Mouse (Mus musculus) hindbrain, embryonic 15.5 days (tissue): ENCODE measurements around the gene Fgr. TPM values are rescaled to one million over a fixed set of nuclear protein-coding genes. Genes with fewer than 3 reads are reported as not detected.

ENCODE experiments used
- ATAC-seq: fragments of 200-750 bp; cut with Nextera tagmentation; 2 replicates; pipeline ENCODE4 v1.8.0; 2017; ENCODE audit warnings: low read depth, moderate number of reproducible peaks, moderate TSS enrichment; ENCODE audit not compliant: low FRiP score
- H3K27ac ChIP-seq: fragments of 300-500 bp; sonication (generic); replicated peaks from 2 replicates; pipeline ENCODE4 v1.5.1; 2015; ENCODE audit warnings: mild to moderate bottlenecking, inconsistent platforms
- H3K27me3 ChIP-seq: fragments of 300-500 bp; sonication (generic); 2 replicates; pipeline ENCODE4 v1.6.1; 2015; ENCODE audit warnings: control low read depth, inconsistent platforms
- H3K36me3 ChIP-seq: fragments of 300-500 bp; sonication (generic); 2 replicates; pipeline ENCODE4 v1.6.1; 2015; ENCODE audit warnings: control low read depth, inconsistent platforms
- H3K4me1 ChIP-seq: fragments of 300-500 bp; sonication (generic); replicated peaks from 2 replicates; pipeline ENCODE4 v1.6.1; 2015; ENCODE audit warnings: control low read depth, inconsistent platforms
- H3K4me2 ChIP-seq: fragments of 300-500 bp; sonication (generic); 2 replicates; pipeline ENCODE4 v1.6.1; 2015; ENCODE audit warnings: moderate library complexity, mild to moderate bottlenecking, inconsistent platforms
- H3K4me3 ChIP-seq: fragments of 300-500 bp; sonication (generic); 2 replicates; pipeline ENCODE4 v1.5.1; 2015; ENCODE audit warnings: mild to moderate bottlenecking, inconsistent platforms
- H3K9ac ChIP-seq: fragments of 300-500 bp; sonication (generic); 2 replicates; pipeline ENCODE4 v1.6.1; 2015; ENCODE audit warnings: inconsistent platforms
- H3K9me3 ChIP-seq: fragments of 300-500 bp; sonication (generic); 2 replicates; pipeline ENCODE4 v1.6.1; 2016; ENCODE audit warnings: control low read depth, inconsistent platforms
- WGBS: fragments of 180-500 bp; shearing (Covaris S2); methylation state at CpG from one replicate; pipeline ENCODE4 v1.1.7; 2015; 5-methylcytosine and 5-hydroxymethylcytosine counted together
- polyA plus RNA-seq: library from polyadenylated mRNA; unstranded; fragments of >200 nt; fragmentation: Nextera tagmentation; extraction: Ambion mirVana; gene quantifications from 2 replicates; pipeline ENCODE4 v1.2.1, GENCODE M21; 2015

Fgr gene
- polyA plus RNA-seq, 1 experiment from 2014 or later, result 0.21 TPM

GRCm38 (mm10) chr4:132945261-132946046 lies 28.4 kb upstream of the Fgr start:
- H3K36me3 ChIP-seq, result no peaks in the 10 kb centered on the region
- H3K4me1 ChIP-seq, result peaks cover 19% of the 10 kb centered on the region
- H3K4me3 ChIP-seq, result no peak overlapping the region
- ATAC-seq, result peak; percentile 83
- H3K9me3 ChIP-seq, result no peaks in the 10 kb centered on the region
- H3K27me3 ChIP-seq, result peaks cover 5% of the 10 kb centered on the region; the same call in 1 of the 2 replicates
- peak overlapping the region; percentile 66 for H3K27ac ChIP-seq
- 0 out of 2 replicates have a peak overlapping the region, but pooled peaks have one; percentile 7 for H3K9ac ChIP-seq
- WGBS, result 10% methylated on average over 15 of the region's 15 CpGs
- peak overlapping the region; percentile 45 for H3K4me2 ChIP-seq

- Histone ChIP-seq H3K9me3 (no peaks in the 10 kb centered on the region), H3K4me2 (peak overlapping the region; percentile 45), H3K4me3 (no peak overlapping the region), H3K9ac (0 out of 2 replicates have a peak overlapping the region, but pooled peaks have one; percentile 7), H3K27ac (peak overlapping the region; percentile 66), H3K36me3 (no peaks in the 10 kb centered on the region), H3K27me3 (peaks cover 5% of the 10 kb centered on the region; the same call in 1 of the 2 replicates), H3K4me1 (peaks cover 19% of the 10 kb centered on the region)
- 16% methylated on average over 27 of the region's 27 CpGs for WGBS
- peak; percentile 44; the same call in 1 of the 2 replicates for ATAC-seq
These were observed 27.6 kb upstream of the Fgr start for GRCm38 (mm10) chr4:132946047-132947001.

DNA sequence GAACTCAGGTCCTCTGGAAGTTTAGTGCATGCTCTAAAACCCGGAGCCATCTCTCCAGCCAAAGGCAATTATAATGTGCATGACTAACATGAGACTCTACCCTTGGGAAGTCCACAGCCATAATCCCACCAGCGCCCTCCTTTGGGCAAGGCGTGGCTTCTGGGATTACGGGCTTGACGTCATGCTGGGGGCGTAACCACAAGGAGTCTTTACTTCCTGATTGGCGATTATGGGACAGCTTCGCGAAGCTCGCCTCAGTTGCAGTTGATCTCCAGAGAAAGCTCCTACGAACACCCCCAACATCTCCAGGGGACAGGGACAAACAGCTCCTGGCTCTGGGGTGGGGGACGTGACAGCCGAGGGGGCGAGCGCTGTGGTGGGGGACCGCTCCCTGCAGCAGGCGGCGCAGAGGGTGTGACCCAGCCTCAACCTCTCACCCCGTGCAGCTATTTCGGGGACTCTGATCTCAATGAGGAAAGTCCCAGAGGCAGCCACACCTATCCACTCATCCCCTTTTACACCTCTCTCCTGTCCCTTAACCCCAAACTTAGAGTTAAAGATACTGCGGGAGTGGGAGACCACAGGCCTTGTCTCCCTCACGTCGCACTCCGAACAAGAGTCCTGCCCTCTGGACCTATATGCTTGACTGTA lies 23.9 kb upstream of the Fgr start:
- ATAC-seq, result no peak
- no peaks in the 10 kb centered on the region for H3K36me3 ChIP-seq
- H3K9ac ChIP-seq, result no peak overlapping the region
- H3K27ac ChIP-seq, result no peak overlapping the region
- H3K4me3 ChIP-seq, result no peak overlapping the region
- H3K4me2 ChIP-seq, result peak overlapping the region; percentile 21; the same call in 1 of the 2 replicates
- H3K27me3 ChIP-seq, result peaks cover 5% of the 10 kb centered on the region; the same call in 1 of the 2 replicates
- H3K9me3 ChIP-seq, result no peaks in the 10 kb centered on the region
- WGBS, result 27% methylated on average over 24 of the region's 24 CpGs
- peaks cover 19% of the 10 kb centered on the region for H3K4me1 ChIP-seq

DNA sequence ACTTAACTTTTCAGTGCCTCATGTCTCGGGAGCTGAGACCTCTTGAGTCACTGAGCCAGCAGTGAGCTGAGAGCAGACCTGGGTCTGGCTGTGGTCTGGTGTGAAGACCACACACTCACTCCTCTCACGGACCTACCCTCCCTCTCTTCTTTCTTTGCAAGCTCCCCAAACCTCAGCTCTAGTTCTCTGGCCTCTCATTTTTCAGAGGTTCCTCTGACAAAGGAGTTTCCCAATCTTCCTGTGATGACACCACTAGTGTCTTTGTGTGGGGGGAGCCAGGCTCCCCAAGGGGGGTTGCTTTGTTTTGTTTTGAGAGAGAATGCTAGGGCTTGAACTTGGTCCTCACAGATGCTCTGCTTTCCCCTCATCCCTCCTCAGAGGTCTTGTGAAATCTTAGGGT lies 22.9 kb upstream of the Fgr start:
- WGBS, result 58% methylated on average over 2 of the region's 2 CpGs

GRCm38 (mm10) chr4:132954530-132955394 lies 19.1 kb upstream of the Fgr start:
- no peaks in the 10 kb centered on the region for H3K9me3 ChIP-seq
- H3K4me1 ChIP-seq, result peaks cover 16% of the 10 kb centered on the region
- H3K4me2 ChIP-seq, result no peak overlapping the region
- no peak overlapping the region for H3K9ac ChIP-seq
- WGBS, result 69% methylated on average over 7 of the region's 7 CpGs
- H3K27ac ChIP-seq, result no peak overlapping the region
- H3K27me3 ChIP-seq, result peaks cover 3% of the 10 kb centered on the region; the same call in 1 of the 2 replicates
- no peak for ATAC-seq
- H3K4me3 ChIP-seq, result no peak overlapping the region
- no peaks in the 10 kb centered on the region for H3K36me3 ChIP-seq

More for the DNA sequence above, 22.9 kb upstream of the Fgr start:
- Histone ChIP-seq H3K36me3 (no peaks in the 10 kb centered on the region), H3K4me2 (no peak overlapping the region), H3K27me3 (peaks cover 5% of the 10 kb centered on the region; the same call in 1 of the 2 replicates), H3K4me3 (no peak overlapping the region), H3K4me1 (peaks cover 15% of the 10 kb centered on the region), H3K27ac (no peak overlapping the region), H3K9ac (no peak overlapping the region), H3K9me3 (no peaks in the 10 kb centered on the region)
- no peak for ATAC-seq

- Histone ChIP-seq H3K4me1 (peaks cover 18% of the 10 kb centered on the region), H3K9me3 (no peaks in the 10 kb centered on the region), H3K27ac (no peak overlapping the region), H3K36me3 (no peaks in the 10 kb centered on the region), H3K9ac (no peak overlapping the region), H3K27me3 (no peaks in the 10 kb centered on the region), H3K4me2 (no peak overlapping the region), H3K4me3 (no peak overlapping the region)
- WGBS, result 41% methylated on average over 2 of the region's 2 CpGs
- ATAC-seq, result no peak
These were observed 18.5 kb upstream of the Fgr start for GRCm38 (mm10) chr4:132955395-132955791.

GRCm38 (mm10) chr4:132958741-132959678 lies 14.9 kb upstream of the Fgr start:
- WGBS, result 7% methylated on average over 10 of the region's 10 CpGs

DNA sequence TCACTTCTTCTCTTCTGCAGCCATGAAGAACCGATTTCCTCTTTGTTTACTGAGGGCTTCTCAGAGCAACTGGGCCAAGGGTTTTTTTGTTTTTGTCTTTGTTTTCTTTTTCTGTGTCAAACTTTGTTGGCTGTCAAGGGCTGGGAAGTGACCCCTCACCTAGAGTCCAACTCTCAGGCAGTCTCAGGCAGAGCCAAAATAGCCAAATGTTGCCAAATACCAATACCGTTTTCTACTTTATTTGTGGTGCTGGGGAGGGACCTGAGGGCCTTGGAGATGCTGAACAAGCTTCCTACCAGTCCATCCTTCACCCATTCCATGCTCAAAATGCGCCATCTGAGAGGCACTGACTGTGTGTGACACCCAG lies 14.2 kb upstream of the Fgr start:
- Histone ChIP-seq H3K9me3 (no peaks in the 10 kb centered on the region), H3K27ac (peak overlapping the region; percentile 73), H3K4me2 (no peak overlapping the region), H3K4me1 (peaks cover 34% of the 10 kb centered on the region), H3K9ac (no peak overlapping the region), H3K27me3 (no peaks in the 10 kb centered on the region), H3K36me3 (no peaks in the 10 kb centered on the region), H3K4me3 (no peak overlapping the region)
- 45% methylated on average over 3 of the region's 3 CpGs for WGBS
- no peak for ATAC-seq

More at GRCm38 (mm10) chr4:132958741-132959678, 14.9 kb upstream of the Fgr start:
- H3K9me3 ChIP-seq, result no peaks in the 10 kb centered on the region
- no peaks in the 10 kb centered on the region for H3K36me3 ChIP-seq
- H3K9ac ChIP-seq, result no peak overlapping the region
- peaks cover 29% of the 10 kb centered on the region for H3K4me1 ChIP-seq
- peak overlapping the region; percentile 73 for H3K27ac ChIP-seq
- no peak overlapping the region for H3K4me3 ChIP-seq
- H3K27me3 ChIP-seq, result no peaks in the 10 kb centered on the region
- ATAC-seq, result peak; percentile 76
- no peak overlapping the region for H3K4me2 ChIP-seq

DNA sequence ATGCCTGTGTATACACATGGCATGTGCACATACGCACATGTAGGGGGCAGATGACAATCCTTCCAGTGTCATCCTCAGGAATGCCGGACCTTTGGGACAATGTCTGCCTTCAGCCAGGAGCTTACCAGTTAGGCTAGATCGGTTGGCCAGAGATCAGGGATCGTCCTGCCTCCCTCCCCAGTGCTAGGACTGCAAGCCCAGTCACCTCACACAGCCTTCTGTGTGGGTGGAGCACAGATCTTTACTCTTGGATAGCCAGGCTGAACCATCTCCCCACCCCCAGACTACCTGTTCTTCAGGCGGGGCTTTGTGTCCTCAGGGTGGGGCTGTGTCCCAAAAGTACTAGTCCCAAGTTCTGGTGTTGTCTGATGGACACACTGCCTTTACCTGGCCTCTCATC lies 13.6 kb upstream of the Fgr start:
- no peak overlapping the region for H3K4me2 ChIP-seq
- H3K36me3 ChIP-seq, result no peaks in the 10 kb centered on the region
- no peak overlapping the region for H3K9ac ChIP-seq
- peak overlapping the region; percentile 73 for H3K27ac ChIP-seq
- H3K9me3 ChIP-seq, result no peaks in the 10 kb centered on the region
- no peak overlapping the region for H3K4me3 ChIP-seq
- H3K4me1 ChIP-seq, result peaks cover 35% of the 10 kb centered on the region
- ATAC-seq, result no peak
- no peaks in the 10 kb centered on the region for H3K27me3 ChIP-seq
- WGBS, result 70% methylated on average over 5 of the region's 5 CpGs
